ENCODE assay signal across 26 mouse cellular contexts in the genomic region with DNA sequence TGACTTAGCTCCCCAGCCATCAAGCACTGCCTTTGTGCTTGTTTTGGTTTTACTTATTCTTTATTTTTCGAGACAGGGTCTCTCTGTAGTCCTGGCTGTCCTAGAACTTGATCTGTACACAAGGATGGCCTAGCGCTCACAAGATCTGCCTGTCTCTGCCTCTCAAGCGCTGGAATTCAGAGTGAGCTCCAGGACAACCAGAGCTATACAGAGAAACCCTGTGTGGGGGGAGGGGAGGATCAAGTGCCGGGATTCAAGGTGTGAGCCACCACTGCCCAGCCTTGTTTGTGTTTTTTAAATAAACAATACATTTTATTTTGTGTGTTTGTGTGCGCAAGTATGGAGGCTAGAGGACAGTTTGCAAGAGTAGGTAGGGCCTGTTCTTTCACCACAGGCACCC.
"Had no signal": no experiment of that assay in that cellular context is flagged by ENCODE, and none has a peak within 500 bp of the region (broad histone marks: within the 10 kb centered on the region; RNA-seq: fewer than 3 reads in every experiment).

No protein-coding gene starts in this region.

- H3K9ac ChIP-seq: heart, embryonic 15.5 days; hindbrain, embryonic 13.5 days; hindbrain, embryonic 15.5 days; intestine, embryonic 15.5 days; limb, embryonic 12.5 days; liver, embryonic 13.5 days; liver, embryonic 15.5 days had no signal

- H3K9me3 ChIP-seq: heart, embryonic 13.5 days; heart, embryonic 15.5 days; hindbrain, embryonic 13.5 days; hindbrain, embryonic 15.5 days; intestine, embryonic 15.5 days; limb, embryonic 10.5 days; liver, embryonic 13.5 days; liver, embryonic 15.5 days had no signal

- H3K27ac ChIP-seq: hindbrain, embryonic 13.5 days; hindbrain, embryonic 15.5 days; intestine, embryonic 15.5 days; left cerebral cortex, adult 2 months; limb, embryonic 10.5 days; limb, embryonic 12.5 days; liver, embryonic 13.5 days; liver, embryonic 15.5 days had no signal

- H3K36me3 ChIP-seq: heart, embryonic 15.5 days; hindbrain, embryonic 13.5 days; hindbrain, embryonic 15.5 days; intestine, embryonic 15.5 days had no signal

- H3K4me2 ChIP-seq: heart, embryonic 11.5 days; heart, embryonic 13.5 days; heart, embryonic 15.5 days; hindbrain, embryonic 13.5 days; hindbrain, embryonic 15.5 days; intestine, embryonic 15.5 days; limb, embryonic 12.5 days; liver, embryonic 11.5 days; liver, embryonic 13.5 days; liver, embryonic 15.5 days had no signal

- H3K27me3 ChIP-seq: heart, embryonic 13.5 days; heart, embryonic 15.5 days; hindbrain, embryonic 13.5 days; hindbrain, embryonic 15.5 days; intestine, embryonic 15.5 days; limb, embryonic 12.5 days; liver, embryonic 13.5 days; liver, embryonic 15.5 days had no signal

- ATAC-seq: inflammation-experienced regulatory T-cells, adult 6 months; intestine, embryonic 15.5 days; intestine, postnatal 0 days had no signal

- H3K4me3 ChIP-seq: heart, embryonic 13.5 days; heart, embryonic 15.5 days; hindbrain, embryonic 13.5 days; hindbrain, embryonic 15.5 days; intestine, embryonic 15.5 days; layer of hippocampus, adult 2 months; left cerebral cortex, adult 2 months; limb, embryonic 10.5 days; limb, embryonic 12.5 days; liver, embryonic 13.5 days; liver, embryonic 15.5 days had no signal

- DNase-seq: gastrocnemius, postnatal 14 days; gastrocnemius, postnatal 36 days; heart, adult 18-20 months; heart, postnatal 14 days; heart, postnatal 36 days; kidney, adult 18-20 months; kidney, adult 8-10 months; kidney, postnatal 10 days; kidney, postnatal 25 days; kidney, postnatal 4 days; liver; liver, embryonic 13.5 days had no signal

- H3K4me1 ChIP-seq: intestine, embryonic 15.5 days; limb, embryonic 10.5 days; limb, embryonic 12.5 days had no signal
